Mouse (Mus musculus) MEL (cell line): ENCODE measurements at regions not wholly inside any gene's neighbourhood (a gene's known extent, or its start where the extent isn't known, plus 50 kb on each side); places are given as distances from the start of the nearest gene placed in this dataset.

Experiments used
- DNase-seq: peaks from one replicate; pipeline ENCODE4 v3.0.0; 2011; ENCODE audit warnings: low read depth, low spot score
- H3K27ac ChIP-seq: 2 replicates; pipeline ENCODE4 v1.5.1; 2012; ENCODE audit warnings: low read depth, mild to moderate bottlenecking, control low read depth, low read length, moderate library complexity; ENCODE audit not compliant: control insufficient read depth
- H3K27me3 ChIP-seq, 2 experiments: fragments of 150-350 bp in 1 of 2; sonication (generic) in 1 of 2; 2 replicates each; pipeline ENCODE4 v1.6.1; 2012; ENCODE audit warnings: low read length in 2 of 2, mild to moderate bottlenecking in 2 of 2, improper control_type of control experiment in 1 of 2, moderate library complexity in 1 of 2; ENCODE audit not compliant: insufficient read depth in 2 of 2, control insufficient read depth in 1 of 2
- H3K36me3 ChIP-seq, 2 experiments: 2 replicates each; pipeline ENCODE4 v1.6.1; 2012 to 2014; ENCODE audit warnings: low read length in 2 of 2, improper control_type of control experiment in 1 of 2, inconsistent platforms in 1 of 2, mild to moderate bottlenecking in 1 of 2; ENCODE audit not compliant: insufficient read depth in 2 of 2, control insufficient read depth in 1 of 2
- H3K4me1 ChIP-seq, 2 experiments: fragments of 150-350 bp in 1 of 2; sonication (generic) in 1 of 2; 2 replicates each; pipeline ENCODE4 v1.6.1; 2012; ENCODE audit warnings: low read length in 2 of 2, improper control_type of control experiment in 1 of 2, mild to moderate bottlenecking in 1 of 2; ENCODE audit not compliant: insufficient read depth in 2 of 2, control insufficient read depth in 1 of 2
- H3K4me3 ChIP-seq, 2 experiments: fragments of 150-350 bp in 1 of 2; sonication (generic) in 1 of 2; 2 replicates each; pipeline ENCODE4 v1.5.1; 2012; ENCODE audit warnings: low read depth in 2 of 2, low read length in 2 of 2, mild to moderate bottlenecking in 2 of 2, moderate library complexity in 2 of 2, control low read depth in 1 of 2, improper control_type of control experiment in 1 of 2; ENCODE audit not compliant: control insufficient read depth in 1 of 2, insufficient read depth in 1 of 2
- H3K79me2 ChIP-seq: 2 replicates; pipeline ENCODE4 v1.6.1; 2012; ENCODE audit warnings: mild to moderate bottlenecking, low read length, moderate library complexity; ENCODE audit not compliant: control insufficient read depth, poor library complexity, insufficient read depth
- H3K9ac ChIP-seq: 2 replicates; pipeline ENCODE4 v1.6.1; 2012; ENCODE audit warnings: low read depth, mild to moderate bottlenecking, control low read depth, low read length, moderate library complexity; ENCODE audit not compliant: control insufficient read depth, poor library complexity, severe bottlenecking
- H3K9me3 ChIP-seq: fragments of 150-350 bp; sonication (generic); replicated peaks from 2 replicates; pipeline ENCODE4 v1.6.1; 2012; ENCODE audit warnings: mild to moderate bottlenecking, low read length, improper control_type of control experiment, moderate library complexity; ENCODE audit not compliant: insufficient read depth
- CHD1 ChIP-seq: IDR thresholded peaks from 2 replicates; pipeline ENCODE4 v1.6.1; 2012; ENCODE audit warnings: low read depth, mild to moderate bottlenecking, inconsistent platforms, low read length, improper control_type of control experiment
- CHD2 ChIP-seq: IDR thresholded peaks from 2 replicates; pipeline ENCODE4 v1.6.1; 2011; ENCODE audit warnings: low read length, improper control_type of control experiment
- CTCF ChIP-seq, 3 experiments: IDR thresholded peaks in 2 of 3; conservative IDR thresholded peaks in 1 of 3; 2 replicates each; pipeline ENCODE4 v1.5.1; 2011 to 2012; ENCODE audit warnings: low read length in 3 of 3, low read depth in 2 of 3, mild to moderate bottlenecking in 2 of 3, improper control_type of control experiment in 1 of 3, inconsistent platforms in 1 of 3, mixed read lengths in 1 of 3, moderate library complexity in 1 of 3; ENCODE audit not compliant: control insufficient read depth in 1 of 3, insufficient read depth in 1 of 3, poor library complexity in 1 of 3, severe bottlenecking in 1 of 3
- E2F4 ChIP-seq: IDR thresholded peaks from 2 replicates; pipeline ENCODE4 v1.6.1; 2011; ENCODE audit warnings: low read depth, low read length, improper control_type of control experiment, borderline replicate concordance
- EP300 ChIP-seq, 2 experiments: IDR thresholded peaks; 2 replicates each; pipeline ENCODE4 v1.6.1; 2011; ENCODE audit warnings: improper control_type of control experiment in 2 of 2, low read length in 2 of 2, low read depth in 1 of 2, mild to moderate bottlenecking in 1 of 2
- GABPA ChIP-seq: IDR thresholded peaks from 2 replicates; pipeline ENCODE4 v1.6.1; 2012; ENCODE audit warnings: low read depth, mild to moderate bottlenecking, inconsistent platforms, low read length, improper control_type of control experiment, moderate library complexity
- GATA1 ChIP-seq: IDR thresholded peaks from 2 replicates; pipeline ENCODE4 v1.6.1; 2011; ENCODE audit warnings: low read depth, low read length, improper control_type of control experiment
- HCFC1 ChIP-seq: IDR thresholded peaks from 2 replicates; pipeline ENCODE4 v1.6.1; 2012; ENCODE audit warnings: low read depth, mild to moderate bottlenecking, inconsistent platforms, low read length, improper control_type of control experiment, moderate library complexity
- KAT2A ChIP-seq: conservative IDR thresholded peaks from 2 replicates; pipeline ENCODE4 v1.6.1; 2012; ENCODE audit warnings: low read depth, low read length, improper control_type of control experiment, inconsistent platforms
- MAFK ChIP-seq: IDR thresholded peaks from 2 replicates; pipeline ENCODE4 v1.6.1; 2011; ENCODE audit warnings: low read depth, mild to moderate bottlenecking, low read length, improper control_type of control experiment, borderline replicate concordance
- MAX ChIP-seq: IDR thresholded peaks from 2 replicates; pipeline ENCODE4 v1.6.1; 2011; ENCODE audit warnings: low read length, improper control_type of control experiment
- MEF2A ChIP-seq: IDR thresholded peaks from 2 replicates; pipeline ENCODE4 v1.6.1; 2014; ENCODE audit warnings: low read depth, mild to moderate bottlenecking, inconsistent platforms, low read length, improper control_type of control experiment; ENCODE audit not compliant: poor library complexity, insufficient replicate concordance, severe bottlenecking; ENCODE audit errors: extremely low read depth
- MYC ChIP-seq: IDR thresholded peaks from 2 replicates; pipeline ENCODE4 v1.6.1; 2011; ENCODE audit warnings: low read depth, mild to moderate bottlenecking, low read length, improper control_type of control experiment, moderate library complexity
- NRF1 ChIP-seq: IDR thresholded peaks from 2 replicates; pipeline ENCODE4 v1.6.1; 2014; ENCODE audit warnings: low read depth, mild to moderate bottlenecking, inconsistent platforms, low read length, improper control_type of control experiment, moderate library complexity; ENCODE audit not compliant: poor library complexity, insufficient read depth, severe bottlenecking
- POLR2A ChIP-seq, 2 experiments: IDR thresholded peaks; 2 replicates each; pipeline ENCODE4 v1.6.1; 2011 to 2012; ENCODE audit warnings: low read length in 2 of 2, mild to moderate bottlenecking in 2 of 2, control low read depth in 1 of 2, improper control_type of control experiment in 1 of 2, low read depth in 1 of 2, moderate library complexity in 1 of 2; ENCODE audit not compliant: control insufficient read depth in 1 of 2, insufficient read depth in 1 of 2, poor library complexity in 1 of 2
- POLR2AphosphoS2 ChIP-seq: IDR thresholded peaks from 2 replicates; pipeline ENCODE4 v1.6.1; 2011; ENCODE audit warnings: low read length, improper control_type of control experiment
- RAD21 ChIP-seq: IDR thresholded peaks from 2 replicates; pipeline ENCODE4 v1.6.1; 2011; ENCODE audit warnings: mild to moderate bottlenecking, low read depth, low read length, improper control_type of control experiment
- RCOR1 ChIP-seq: IDR thresholded peaks from 2 replicates; pipeline ENCODE4 v1.6.1; 2012; ENCODE audit warnings: low read depth, mild to moderate bottlenecking, inconsistent platforms, low read length, improper control_type of control experiment
- SIN3A ChIP-seq: IDR thresholded peaks from 2 replicates; pipeline ENCODE4 v1.6.1; 2012; ENCODE audit warnings: low read length, improper control_type of control experiment, inconsistent platforms
- SMC3 ChIP-seq: IDR thresholded peaks from 2 replicates; pipeline ENCODE4 v1.6.1; 2011; ENCODE audit warnings: low read depth, low read length, improper control_type of control experiment
- TAL1 ChIP-seq: IDR thresholded peaks from 2 replicates; pipeline ENCODE4 v1.6.1; 2012; ENCODE audit warnings: mild to moderate bottlenecking, inconsistent platforms, low read length, moderate library complexity, mixed read lengths
- TBP ChIP-seq: IDR thresholded peaks from 2 replicates; pipeline ENCODE4 v1.8.0; 2011; ENCODE audit warnings: low read depth, low read length, improper control_type of control experiment
- TCF12 ChIP-seq: IDR thresholded peaks from 2 replicates; pipeline ENCODE4 v1.6.1; 2014; ENCODE audit warnings: low read depth, mild to moderate bottlenecking, inconsistent platforms, low read length, improper control_type of control experiment, moderate library complexity
- ZC3H11A ChIP-seq: IDR thresholded peaks from 2 replicates; pipeline ENCODE4 v1.6.1; 2012; ENCODE audit warnings: low read depth, mild to moderate bottlenecking, inconsistent platforms, low read length, improper control_type of control experiment
- ZNF384 ChIP-seq: IDR thresholded peaks from 2 replicates; pipeline ENCODE4 v1.6.1; 2012; ENCODE audit warnings: low read depth, mild to moderate bottlenecking, inconsistent platforms, low read length, improper control_type of control experiment

- TF ChIP-seq CHD1: no peak
- no peak for TF ChIP-seq ZNF384
- TF ChIP-seq RCOR1: no peak
- TF ChIP-seq RAD21: peak; percentile 85
- no peak for TF ChIP-seq MEF2A
- TF ChIP-seq GABPA: no peak
- TF ChIP-seq, all 39 proteins: peak for 4
These were observed 140.9 kb upstream of the Tmem164 start (continued) for GRCm38 (mm10) chrX:142540264-142540663.

- H3K9ac ChIP-seq: no peak overlapping the region
- no peak for DNase-seq
- no peaks in the 10 kb centered on the region for H3K27me3 ChIP-seq
- peaks cover 0 to 9% of the 10 kb centered on the region in 2 experiments; a peak in 2 of 4 replicates for H3K36me3 ChIP-seq
- H3K27ac ChIP-seq: no peak overlapping the region
- H3K79me2 ChIP-seq: no peaks in the 10 kb centered on the region
- H3K4me1 ChIP-seq: peaks cover 0 to 3% of the 10 kb centered on the region in 2 experiments; a peak in 1 of 4 replicates
- no peak for TF ChIP-seq KAT2A
- 0 out of 2 replicates have a peak, but pooled peaks have one; percentile 52 for TF ChIP-seq MAFK
- H3K9me3 ChIP-seq: no peaks in the 10 kb centered on the region
- no peak overlapping the region for H3K4me3 ChIP-seq
These were observed 129.0 kb upstream of the Tmem164 start for GRCm38 (mm10) chrX:142552196-142552595.

- Histone ChIP-seq H3K36me3 (peaks cover 0 to 9% of the 10 kb centered on the region in 2 experiments; a peak in 2 of 4 replicates), H3K27ac (no peak overlapping the region), H3K79me2 (no peaks in the 10 kb centered on the region), H3K9me3 (no peaks in the 10 kb centered on the region), H3K4me1 (peaks cover 0 to 3% of the 10 kb centered on the region in 2 experiments; a peak in 1 of 4 replicates), H3K27me3 (no peaks in the 10 kb centered on the region), H3K9ac (no peak overlapping the region), H3K4me3 (no peak overlapping the region)
- TF ChIP-seq TCF12 (no peak), CTCF (IDR thresholded peaks at IDR 0.05 in 2 of 3, conservative IDR thresholded peaks at IDR 0.05 in 1 of 3; ENCODE audit: control insufficient read depth in 1 of 3, insufficient read depth in 1 of 3, low read depth in 2 of 3, low read length in 3 of 3, poor library complexity in 1 of 3, severe bottlenecking in 1 of 3) (peak; percentile 50 to 87 (median 86)), HCFC1 (0 out of 2 replicates have a peak, but pooled peaks have one; percentile 14), SMC3 (peak; percentile 94), EP300 (IDR thresholded peaks at IDR 0.05; ENCODE audit: low read depth in 1 of 2, low read length in 2 of 2) (no peak), E2F4 (no peak), POLR2AphosphoS2 (no peak), GATA1 (0 out of 2 replicates have a peak, but pooled peaks have one; percentile 4), CHD2 (no peak), POLR2A (IDR thresholded peaks at IDR 0.05; ENCODE audit: control insufficient read depth in 1 of 2, insufficient read depth in 1 of 2, low read depth in 1 of 2, low read length in 2 of 2, poor library complexity in 1 of 2) (no peak), ZC3H11A (peak; percentile 86), MAX (no peak), TBP (no peak), ZNF384 (no peak), SIN3A (0 out of 2 replicates have a peak, but pooled peaks have one; percentile 48), MYC (no peak), RAD21 (peak; percentile 83), GABPA (no peak), RCOR1 (no peak), MAFK (no peak), TAL1 (no peak), NRF1 (no peak)
- peak; percentile 76 for DNase-seq
These were observed 127.0 kb upstream of the Tmem164 start for GRCm38 (mm10) chrX:142554161-142554560.
